Mouse (Mus musculus): ENCODE measurements around the gene Agbl4. TPM values are rescaled to one million over a fixed set of nuclear protein-coding genes. Genes with fewer than 3 reads are reported as not detected.

The Agbl4 gene
- polyA plus RNA-seq, 1 experiment = 2.4 TPM

GRCm38 (mm10) chr4:111284625-111285024 lies 887.2 kb downstream of the Agbl4 start:
- DNase-seq (ENCODE audit: low read depth) = peak; percentile 30
- no peak for TF ChIP-seq POLR2A (IDR thresholded peaks at IDR 0.05; ENCODE audit: borderline replicate concordance, extremely low read depth, insufficient read depth, insufficient read length, poor library complexity, severe bottlenecking)
- TF ChIP-seq CTCF (IDR thresholded peaks at IDR 0.05; ENCODE audit: borderline replicate concordance, extremely low read depth, insufficient read depth, insufficient read length) = no peak

- peak; percentile 37 for DNase-seq (ENCODE audit: low read depth)
- TF ChIP-seq CTCF (IDR thresholded peaks at IDR 0.05; ENCODE audit: borderline replicate concordance, extremely low read depth, insufficient read depth, insufficient read length) (no peak), POLR2A (IDR thresholded peaks at IDR 0.05; ENCODE audit: borderline replicate concordance, extremely low read depth, insufficient read depth, insufficient read length, poor library complexity, severe bottlenecking) (no peak)
Measured at GRCm38 (mm10) chr4:111294528-111295241, 897.2 kb downstream of the Agbl4 start.

GRCm38 (mm10) chr4:111306518-111306917 lies 909.1 kb downstream of the Agbl4 start:
- no peak for TF ChIP-seq CTCF (IDR thresholded peaks at IDR 0.05; ENCODE audit: borderline replicate concordance, extremely low read depth, insufficient read depth, insufficient read length)
- TF ChIP-seq POLR2A (IDR thresholded peaks at IDR 0.05; ENCODE audit: borderline replicate concordance, extremely low read depth, insufficient read depth, insufficient read length, poor library complexity, severe bottlenecking) = no peak
- peak; percentile 13 for DNase-seq (ENCODE audit: low read depth)

GRCm38 (mm10) chr4:111307166-111307565 lies 909.7 kb downstream of the Agbl4 start:
- DNase-seq (ENCODE audit: low read depth) = peak; percentile 41
- TF ChIP-seq CTCF (IDR thresholded peaks at IDR 0.05; ENCODE audit: borderline replicate concordance, extremely low read depth, insufficient read depth, insufficient read length) (no peak; the same call in 1 of the 2 replicates), POLR2A (IDR thresholded peaks at IDR 0.05; ENCODE audit: borderline replicate concordance, extremely low read depth, insufficient read depth, insufficient read length, poor library complexity, severe bottlenecking) (no peak)

GRCm38 (mm10) chr4:111307633-111308032 lies 910.2 kb downstream of the Agbl4 start:
- no peak for TF ChIP-seq CTCF (IDR thresholded peaks at IDR 0.05; ENCODE audit: borderline replicate concordance, extremely low read depth, insufficient read depth, insufficient read length)
- TF ChIP-seq POLR2A (IDR thresholded peaks at IDR 0.05; ENCODE audit: borderline replicate concordance, extremely low read depth, insufficient read depth, insufficient read length, poor library complexity, severe bottlenecking) = no peak
- peak; percentile 30 for DNase-seq (ENCODE audit: low read depth)

GRCm38 (mm10) chr4:111308572-111309288 lies 911.3 kb downstream of the Agbl4 start:
- TF ChIP-seq POLR2A (IDR thresholded peaks at IDR 0.05; ENCODE audit: borderline replicate concordance, extremely low read depth, insufficient read depth, insufficient read length, poor library complexity, severe bottlenecking) (no peak), CTCF (IDR thresholded peaks at IDR 0.05; ENCODE audit: borderline replicate concordance, extremely low read depth, insufficient read depth, insufficient read length) (peak; percentile 45; the same call in 1 of the 2 replicates)
- DNase-seq (ENCODE audit: low read depth) = peak; percentile 33

- no peak for DNase-seq (ENCODE audit: low read depth)
- TF ChIP-seq POLR2A (IDR thresholded peaks at IDR 0.05; ENCODE audit: borderline replicate concordance, extremely low read depth, insufficient read depth, insufficient read length, poor library complexity, severe bottlenecking) (no peak), CTCF (IDR thresholded peaks at IDR 0.05; ENCODE audit: borderline replicate concordance, extremely low read depth, insufficient read depth, insufficient read length) (no peak)
Measured at GRCm38 (mm10) chr4:111327094-111327493, 929.6 kb downstream of the Agbl4 start.

- peak; percentile 78 for DNase-seq (ENCODE audit: low read depth)
- TF ChIP-seq POLR2A (IDR thresholded peaks at IDR 0.05; ENCODE audit: borderline replicate concordance, extremely low read depth, insufficient read depth, insufficient read length, poor library complexity, severe bottlenecking) (no peak), CTCF (IDR thresholded peaks at IDR 0.05; ENCODE audit: borderline replicate concordance, extremely low read depth, insufficient read depth, insufficient read length) (peak; percentile 32; the same call in 1 of the 2 replicates)
Measured at GRCm38 (mm10) chr4:111327760-111328373, 930.4 kb downstream of the Agbl4 start.

- no peak for TF ChIP-seq CTCF (IDR thresholded peaks at IDR 0.05; ENCODE audit: borderline replicate concordance, extremely low read depth, insufficient read depth, insufficient read length)
- TF ChIP-seq POLR2A (IDR thresholded peaks at IDR 0.05; ENCODE audit: borderline replicate concordance, extremely low read depth, insufficient read depth, insufficient read length, poor library complexity, severe bottlenecking) = no peak
- DNase-seq (ENCODE audit: low read depth) = no peak
Measured at GRCm38 (mm10) chr4:111329501-111329900, 932.0 kb downstream of the Agbl4 start.

GRCm38 (mm10) chr4:111332864-111333263 lies 935.4 kb downstream of the Agbl4 start:
- TF ChIP-seq CTCF (IDR thresholded peaks at IDR 0.05; ENCODE audit: borderline replicate concordance, extremely low read depth, insufficient read depth, insufficient read length) (no peak), POLR2A (IDR thresholded peaks at IDR 0.05; ENCODE audit: borderline replicate concordance, extremely low read depth, insufficient read depth, insufficient read length, poor library complexity, severe bottlenecking) (no peak)
- DNase-seq (ENCODE audit: low read depth) = no peak

GRCm38 (mm10) chr4:111349965-111350364 lies 952.5 kb downstream of the Agbl4 start:
- no peak for TF ChIP-seq POLR2A (IDR thresholded peaks at IDR 0.05; ENCODE audit: borderline replicate concordance, extremely low read depth, insufficient read depth, insufficient read length, poor library complexity, severe bottlenecking)

More at GRCm38 (mm10) chr4:111349965-111350364, 952.5 kb downstream of the Agbl4 start:
- DNase-seq (ENCODE audit: low read depth) = peak; percentile 62
